Mouse (Mus musculus) MEL (cell line): ENCODE results near the gene Zcrb1.
"Not testable (repeated sequence)": the region's sequence is repeated elsewhere in the genome, so short reads cannot be mapped to it uniquely, and the experiment has no call there.

Experiments
- CTCF ChIP-seq, 3 experiments: IDR thresholded peaks in 2 of 3; conservative IDR thresholded peaks in 1 of 3; 2 replicates each; pipeline ENCODE4 v1.5.1; 2011 to 2012; ENCODE audit warnings: low read length in 3 of 3, low read depth in 2 of 3, mild to moderate bottlenecking in 2 of 3, improper control_type of control experiment in 1 of 3, inconsistent platforms in 1 of 3, mixed read lengths in 1 of 3, moderate library complexity in 1 of 3; ENCODE audit not compliant: control insufficient read depth in 1 of 3, insufficient read depth in 1 of 3, poor library complexity in 1 of 3, severe bottlenecking in 1 of 3
- E2F4 ChIP-seq: IDR thresholded peaks from 2 replicates; pipeline ENCODE4 v1.6.1; 2011; ENCODE audit warnings: low read depth, low read length, improper control_type of control experiment, borderline replicate concordance
- EP300 ChIP-seq, 2 experiments: IDR thresholded peaks; 2 replicates each; pipeline ENCODE4 v1.6.1; 2011; ENCODE audit warnings: improper control_type of control experiment in 2 of 2, low read length in 2 of 2, low read depth in 1 of 2, mild to moderate bottlenecking in 1 of 2
- GABPA ChIP-seq: IDR thresholded peaks from 2 replicates; pipeline ENCODE4 v1.6.1; 2012; ENCODE audit warnings: low read depth, mild to moderate bottlenecking, inconsistent platforms, low read length, improper control_type of control experiment, moderate library complexity
- GATA1 ChIP-seq: IDR thresholded peaks from 2 replicates; pipeline ENCODE4 v1.6.1; 2011; ENCODE audit warnings: low read depth, low read length, improper control_type of control experiment
- HCFC1 ChIP-seq: IDR thresholded peaks from 2 replicates; pipeline ENCODE4 v1.6.1; 2012; ENCODE audit warnings: low read depth, mild to moderate bottlenecking, inconsistent platforms, low read length, improper control_type of control experiment, moderate library complexity
- KAT2A ChIP-seq: conservative IDR thresholded peaks from 2 replicates; pipeline ENCODE4 v1.6.1; 2012; ENCODE audit warnings: low read depth, low read length, improper control_type of control experiment, inconsistent platforms
- NRF1 ChIP-seq: IDR thresholded peaks from 2 replicates; pipeline ENCODE4 v1.6.1; 2014; ENCODE audit warnings: low read depth, mild to moderate bottlenecking, inconsistent platforms, low read length, improper control_type of control experiment, moderate library complexity; ENCODE audit not compliant: poor library complexity, insufficient read depth, severe bottlenecking
- POLR2A ChIP-seq, 2 experiments: IDR thresholded peaks; 2 replicates each; pipeline ENCODE4 v1.6.1; 2011 to 2012; ENCODE audit warnings: low read length in 2 of 2, mild to moderate bottlenecking in 2 of 2, control low read depth in 1 of 2, improper control_type of control experiment in 1 of 2, low read depth in 1 of 2, moderate library complexity in 1 of 2; ENCODE audit not compliant: control insufficient read depth in 1 of 2, insufficient read depth in 1 of 2, poor library complexity in 1 of 2
- POLR2AphosphoS5 ChIP-seq: IDR thresholded peaks from 2 replicates; pipeline ENCODE4 v1.6.1; 2012; ENCODE audit warnings: low read depth, borderline replicate concordance, mild to moderate bottlenecking, inconsistent platforms, low read length, moderate library complexity, mixed read lengths
- RAD21 ChIP-seq: IDR thresholded peaks from 2 replicates; pipeline ENCODE4 v1.6.1; 2011; ENCODE audit warnings: mild to moderate bottlenecking, low read depth, low read length, improper control_type of control experiment
- USF2 ChIP-seq, 2 experiments: IDR thresholded peaks; 2 replicates each; pipeline ENCODE4 v1.6.1; 2011 to 2012; ENCODE audit warnings: improper control_type of control experiment in 2 of 2, low read length in 2 of 2, borderline replicate concordance in 1 of 2, inconsistent platforms in 1 of 2, low read depth in 1 of 2, mild to moderate bottlenecking in 1 of 2; ENCODE audit not compliant: insufficient read depth in 1 of 2
- ZC3H11A ChIP-seq: IDR thresholded peaks from 2 replicates; pipeline ENCODE4 v1.6.1; 2012; ENCODE audit warnings: low read depth, mild to moderate bottlenecking, inconsistent platforms, low read length, improper control_type of control experiment
- ZNF384 ChIP-seq: IDR thresholded peaks from 2 replicates; pipeline ENCODE4 v1.6.1; 2012; ENCODE audit warnings: low read depth, mild to moderate bottlenecking, inconsistent platforms, low read length, improper control_type of control experiment

DNA sequence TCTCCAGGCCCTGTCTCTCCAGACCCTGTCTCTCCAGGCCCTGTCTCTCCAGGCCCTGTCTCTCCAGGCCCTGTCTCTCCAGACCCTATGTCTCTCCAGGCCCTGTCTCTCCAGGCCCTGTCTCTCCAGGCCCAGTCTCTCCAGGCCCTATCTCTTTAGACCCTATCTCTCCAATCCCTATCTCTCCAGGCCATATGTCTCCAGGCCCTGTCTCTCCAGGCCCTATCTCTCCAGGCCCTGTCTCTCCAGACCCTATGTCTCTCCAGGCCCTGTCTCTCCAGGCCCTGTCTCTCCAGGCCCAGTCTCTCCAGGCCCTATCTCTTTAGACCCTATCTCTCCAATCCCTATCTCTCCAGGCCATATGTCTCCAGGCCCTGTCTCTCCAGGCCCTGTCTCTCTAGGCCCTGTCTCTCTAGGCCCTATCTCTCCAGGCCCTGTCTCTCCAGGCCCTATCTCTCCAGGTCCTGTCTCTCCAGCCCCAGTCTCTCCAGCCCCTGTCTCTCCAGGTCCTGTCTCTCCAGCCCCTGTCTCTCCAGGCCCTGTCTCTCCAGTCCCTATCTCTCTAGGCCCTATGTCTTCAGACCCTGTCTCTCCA lies 25.5 kb downstream of the Zcrb1 start:
- TF ChIP-seq KAT2A; CTCF (IDR thresholded peaks at IDR 0.05 in 2 of 3, conservative IDR thresholded peaks at IDR 0.05 in 1 of 3; ENCODE audit: control insufficient read depth in 1 of 3, insufficient read depth in 1 of 3, low read depth in 2 of 3, low read length in 3 of 3, poor library complexity in 1 of 3, severe bottlenecking in 1 of 3); POLR2A (IDR thresholded peaks at IDR 0.05; ENCODE audit: control insufficient read depth in 1 of 2, insufficient read depth in 1 of 2, low read depth in 1 of 2, low read length in 2 of 2, poor library complexity in 1 of 2); EP300 (IDR thresholded peaks at IDR 0.05; ENCODE audit: low read depth in 1 of 2, low read length in 2 of 2); ZNF384; ZC3H11A; HCFC1; RAD21; GABPA; NRF1; E2F4; USF2 (IDR thresholded peaks at IDR 0.05; ENCODE audit: borderline replicate concordance in 1 of 2, insufficient read depth in 1 of 2, low read depth in 1 of 2, low read length in 2 of 2); POLR2AphosphoS5; GATA1: not testable (repeated sequence)
